Mouse (Mus musculus): ENCODE results near the gene 4930467E23Rik.
"Not testable (repeated sequence)": the region's sequence is repeated elsewhere in the genome, so short reads cannot be mapped to it uniquely, and the experiment has no call there.

DNA sequence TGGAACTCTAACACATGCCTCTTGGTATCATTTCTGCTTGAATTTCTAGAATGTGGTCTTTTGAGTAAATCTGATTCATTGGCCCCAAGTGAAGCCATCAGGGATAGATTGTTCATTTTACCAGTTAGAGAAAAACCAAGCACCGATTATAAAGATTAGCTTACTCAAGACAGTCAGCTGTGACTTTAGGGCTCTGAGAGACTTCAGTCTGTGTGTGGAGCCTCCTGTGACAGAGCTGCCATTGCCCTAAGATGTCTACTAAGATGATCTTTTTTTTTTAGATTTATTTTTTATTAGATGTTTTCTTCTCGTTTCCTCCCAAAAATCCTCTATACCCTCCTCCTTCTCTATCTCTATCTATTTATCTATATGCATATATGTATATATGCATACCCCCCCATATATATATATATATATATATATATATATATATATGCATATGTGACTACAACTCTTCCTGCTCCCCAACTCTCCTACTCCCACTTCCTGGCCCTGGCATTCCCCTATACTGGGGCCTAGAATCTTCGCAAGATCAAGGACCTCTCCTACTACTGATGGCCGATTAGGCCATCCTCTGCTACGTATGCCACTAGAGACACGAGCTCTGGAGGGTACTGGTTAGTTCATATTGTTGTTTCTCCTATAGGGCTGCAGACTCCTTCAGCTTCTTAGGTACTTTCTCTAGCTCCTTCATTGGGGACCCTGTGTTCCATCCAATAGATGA is 40.4 kb upstream of the 4930467E23Rik start:
- not testable (repeated sequence) for TF ChIP-seq MAFK (IDR thresholded peaks at IDR 0.05; ENCODE audit: insufficient read depth, low read depth, low read length); CHD2 (IDR thresholded peaks at IDR 0.05; ENCODE audit: low read depth, low read length); ZC3H11A (IDR thresholded peaks at IDR 0.05; ENCODE audit: borderline replicate concordance, low read depth, low read length); ZNF384 (IDR thresholded peaks at IDR 0.05; ENCODE audit: low read depth, low read length); HCFC1 (IDR thresholded peaks at IDR 0.05; ENCODE audit: borderline replicate concordance, insufficient read depth, low read length)
